Mouse (Mus musculus) kidney, postnatal 25 days (tissue): ENCODE results near the gene Olfr503.
"Not testable (repeated sequence)": the region's sequence is repeated elsewhere in the genome, so short reads cannot be mapped to it uniquely, and the experiment has no call there.

Experiments used
- DNase-seq, 2 experiments: peaks; one replicate each; pipeline ENCODE4 v3.0.0; 2021; ENCODE audit warnings: mixed read lengths in 2 of 2

The Olfr503 gene

GRCm38 (mm10) chr7:108544227-108544626, at the start of gene Olfr503:
Gene Olfr503, plus strand, starts transcription at chr7:108544527.
- DNase-seq, result not testable (repeated sequence)

- no peak for DNase-seq
Measured at GRCm38 (mm10) chr7:108524965-108525364, 19.4 kb upstream of the Olfr503 start, which contains the start of gene Olfr502. Gene Olfr502, minus strand, starts transcription at chr7:108525065.

GRCm38 (mm10) chr7:108542416-108542815, 1.9 kb upstream of the Olfr503 start:
- no peak for DNase-seq

GRCm38 (mm10) chr7:108565693-108566092, 21.4 kb downstream of the Olfr503 start, which contains the start of gene Olfr504:
Gene Olfr504, minus strand, starts transcription at chr7:108565793.
- no peak for DNase-seq

- DNase-seq, result no peak
Measured at GRCm38 (mm10) chr7:108589797-108590196, 45.5 kb downstream of the Olfr503 start.
